Mouse (Mus musculus): ENCODE measurements around the gene Tmie.

DNA sequence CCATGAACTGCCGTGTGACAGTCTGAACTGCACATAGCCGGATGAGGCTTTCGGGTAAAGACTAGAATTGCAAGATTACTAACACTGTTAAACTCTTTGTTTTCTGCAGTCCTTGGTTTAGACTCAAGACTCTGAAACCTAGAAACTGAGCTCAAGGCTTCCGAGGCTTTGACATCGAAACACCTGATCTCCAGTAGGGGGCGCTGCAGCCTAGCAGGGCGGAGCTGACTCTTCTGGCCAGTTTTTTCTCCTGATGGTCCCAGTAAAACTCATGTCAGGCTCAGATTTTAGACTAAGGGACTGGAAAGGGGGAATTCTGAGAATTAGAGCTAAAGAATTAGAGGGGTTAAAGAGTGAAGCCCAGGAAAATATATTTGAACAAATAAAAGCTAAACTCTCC, 42.8 kb upstream of the Tmie start:
- TF ChIP-seq POLR2AphosphoS2 (IDR thresholded peaks at IDR 0.05; ENCODE audit: insufficient read length, low read depth) = no peak
- TF ChIP-seq SRF (IDR thresholded peaks at IDR 0.05; ENCODE audit: control insufficient read depth, insufficient read length, low read depth) = no peak
- TF ChIP-seq TCF12 (IDR thresholded peaks at IDR 0.05; ENCODE audit: insufficient read depth, poor library complexity, severe bottlenecking) = no peak
- TF ChIP-seq CEBPB (IDR thresholded peaks at IDR 0.05; ENCODE audit: insufficient read depth, poor library complexity, severe bottlenecking) = no peak
- no peak for TF ChIP-seq MYOD1 (IDR thresholded peaks at IDR 0.05; ENCODE audit: control insufficient read depth in 1 of 3, insufficient read length in 2 of 3, low read depth in 2 of 3)
- no peak for TF ChIP-seq USF1 (IDR thresholded peaks at IDR 0.05; ENCODE audit: low read depth)
- TF ChIP-seq POLR2A (IDR thresholded peaks at IDR 0.05; ENCODE audit: insufficient read length, low read depth) = no peak
- TF ChIP-seq MYOG (IDR thresholded peaks at IDR 0.05; ENCODE audit: control insufficient read depth in 1 of 3, insufficient read depth in 1 of 3, insufficient read length in 2 of 3, low read depth in 2 of 3) = no peak
- no peak for TF ChIP-seq MAX (IDR thresholded peaks at IDR 0.05; ENCODE audit: low read depth)
- TF ChIP-seq E2F4 (IDR thresholded peaks at IDR 0.05; ENCODE audit: insufficient read depth) = no peak
- no peak for TF ChIP-seq REST (IDR thresholded peaks at IDR 0.05; ENCODE audit: insufficient read depth, insufficient read length)
- TF ChIP-seq TCF3 (IDR thresholded peaks at IDR 0.05; ENCODE audit: insufficient read length, low read depth) = no peak
